Mouse (Mus musculus): ENCODE results near the gene Mrvi1.

Mrvi1 gene

DNA sequence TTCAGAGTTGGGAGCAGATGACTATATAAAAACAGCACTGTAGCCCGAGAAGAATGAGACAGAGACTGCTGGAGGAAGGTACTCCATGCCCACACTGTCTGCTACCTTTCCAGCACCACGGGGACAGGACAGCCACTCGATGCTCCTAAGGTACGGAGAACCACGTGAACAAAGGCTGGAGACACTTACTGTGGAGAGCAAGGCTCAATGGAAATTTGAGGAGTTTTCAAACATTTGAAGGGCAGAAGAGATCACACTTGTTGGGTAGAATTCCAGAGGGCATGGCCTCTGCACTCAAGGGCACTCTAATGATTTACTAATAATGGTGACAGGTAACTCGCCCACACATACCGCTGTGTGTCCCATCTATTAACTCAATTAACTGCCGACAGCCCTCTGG lies 159.2 kb downstream of the Mrvi1 start:
- no peak for DNase-seq

DNA sequence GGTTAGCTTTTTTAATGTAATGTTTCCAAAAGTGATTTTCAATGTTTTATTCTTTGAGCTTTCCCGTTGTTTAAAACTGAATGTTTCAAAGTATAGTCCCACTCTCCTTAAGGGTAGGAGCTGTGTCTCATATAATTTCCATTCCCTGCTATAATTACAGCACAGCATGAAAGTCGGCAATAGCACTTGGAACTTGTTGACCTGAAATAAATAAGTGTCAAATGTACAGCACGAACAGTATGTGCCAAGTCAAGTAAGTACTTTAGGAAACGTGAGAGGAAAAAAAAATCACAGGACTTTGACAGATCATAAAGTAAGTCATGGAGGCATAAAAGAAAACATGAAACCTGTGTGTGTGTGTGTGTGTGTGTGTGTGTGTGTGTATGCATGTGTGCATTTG lies 160.2 kb downstream of the Mrvi1 start:
- no peak for DNase-seq

GRCm38 (mm10) chr7:110821653-110822052 lies 160.6 kb downstream of the Mrvi1 start:
- DNase-seq, result peak; percentile 60

DNA sequence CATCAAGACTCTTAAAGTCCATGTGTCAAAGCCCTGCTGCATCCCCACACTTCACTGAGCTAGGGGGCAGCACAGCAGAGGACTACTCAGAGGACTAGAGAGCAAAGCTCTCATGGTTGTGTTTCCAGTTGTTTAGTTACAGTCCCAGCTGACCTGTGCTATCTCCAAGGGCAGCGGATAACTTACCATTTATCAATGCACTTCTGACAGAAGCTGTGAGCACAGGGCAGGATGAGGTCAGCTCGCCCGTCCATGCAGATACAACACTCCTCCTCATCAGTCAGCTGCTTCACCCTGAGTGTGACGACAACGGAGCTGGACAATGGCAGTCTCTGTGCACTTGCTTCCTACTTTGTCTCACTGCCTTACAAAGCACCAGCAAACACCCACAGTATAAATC lies 161.2 kb downstream of the Mrvi1 start:
- peak; percentile 84 for DNase-seq

GRCm38 (mm10) chr7:110818787-110819350 lies 163.4 kb downstream of the Mrvi1 start:
- DNase-seq, result no peak
